Mouse (Mus musculus) spleen, postnatal 10 days (tissue): ENCODE results near the gene Lrrc36.
A peak's percentile ranks its signal among the peaks of the same experiment; 100 is the strongest.

Source experiments
- DNase-seq, 2 experiments: peaks; one replicate each; pipeline ENCODE4 v3.0.0; 2021 to 2022; ENCODE audit warnings: low spot score in 2 of 2

Lrrc36 gene

DNA sequence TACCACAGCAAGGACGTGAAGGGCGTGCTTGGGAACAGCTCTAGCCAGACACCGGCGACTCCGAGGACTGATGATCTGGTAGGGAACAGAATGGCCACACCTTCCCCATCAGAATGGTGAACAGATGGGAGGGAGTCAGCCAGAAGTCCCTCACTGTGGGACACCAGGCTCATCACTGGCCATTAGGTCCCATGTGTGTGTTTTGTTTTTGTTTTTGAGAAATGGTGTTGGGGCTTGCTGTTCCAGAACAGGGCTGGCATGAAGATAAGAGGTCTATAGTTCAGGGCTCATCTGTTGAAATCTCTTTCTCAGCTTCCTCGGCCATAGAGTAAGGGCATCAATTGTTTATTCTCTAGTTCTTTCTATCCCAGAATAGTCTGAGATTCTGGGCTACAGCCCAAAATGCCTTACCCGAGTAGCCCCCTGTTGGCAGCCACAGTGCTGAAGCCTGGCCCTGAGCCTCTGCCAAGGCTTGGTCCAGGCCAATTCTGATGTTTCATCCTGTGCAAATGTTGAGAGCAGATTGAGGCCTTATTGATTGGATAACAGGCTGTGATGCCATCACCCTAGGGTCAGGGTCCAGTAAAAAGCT, 53.4 kb downstream of the Lrrc36 start:
- DNase-seq: no peak

DNA sequence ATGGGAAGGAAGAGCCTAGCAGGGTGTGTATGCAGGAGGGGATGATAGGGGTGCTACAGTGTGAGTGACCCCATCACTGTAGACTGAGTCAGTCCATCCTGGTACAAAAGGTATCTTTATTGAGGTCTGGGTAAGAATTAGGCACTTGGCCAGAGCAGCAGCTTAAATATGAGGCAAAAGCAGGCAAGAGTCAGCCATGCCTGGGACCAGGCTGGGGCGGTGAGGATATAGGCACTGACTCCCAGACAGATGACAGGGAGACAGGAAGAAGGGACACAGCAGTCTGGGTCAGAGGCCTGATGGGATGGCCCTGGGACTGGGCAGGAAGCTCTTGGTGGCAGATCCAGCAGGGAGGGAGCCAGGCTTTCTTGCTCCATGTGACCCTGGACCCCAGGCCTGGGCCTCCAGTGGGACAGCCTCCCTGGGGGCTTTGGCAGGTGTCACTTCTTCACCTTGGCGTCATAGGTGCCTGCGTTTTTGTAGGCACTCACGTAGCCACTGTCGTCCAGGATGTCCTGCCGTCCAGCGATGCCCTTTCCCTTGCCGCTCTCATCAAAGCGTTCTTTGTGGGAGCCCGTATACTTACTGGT, 54.1 kb downstream of the Lrrc36 start:
- no peak for DNase-seq

DNA sequence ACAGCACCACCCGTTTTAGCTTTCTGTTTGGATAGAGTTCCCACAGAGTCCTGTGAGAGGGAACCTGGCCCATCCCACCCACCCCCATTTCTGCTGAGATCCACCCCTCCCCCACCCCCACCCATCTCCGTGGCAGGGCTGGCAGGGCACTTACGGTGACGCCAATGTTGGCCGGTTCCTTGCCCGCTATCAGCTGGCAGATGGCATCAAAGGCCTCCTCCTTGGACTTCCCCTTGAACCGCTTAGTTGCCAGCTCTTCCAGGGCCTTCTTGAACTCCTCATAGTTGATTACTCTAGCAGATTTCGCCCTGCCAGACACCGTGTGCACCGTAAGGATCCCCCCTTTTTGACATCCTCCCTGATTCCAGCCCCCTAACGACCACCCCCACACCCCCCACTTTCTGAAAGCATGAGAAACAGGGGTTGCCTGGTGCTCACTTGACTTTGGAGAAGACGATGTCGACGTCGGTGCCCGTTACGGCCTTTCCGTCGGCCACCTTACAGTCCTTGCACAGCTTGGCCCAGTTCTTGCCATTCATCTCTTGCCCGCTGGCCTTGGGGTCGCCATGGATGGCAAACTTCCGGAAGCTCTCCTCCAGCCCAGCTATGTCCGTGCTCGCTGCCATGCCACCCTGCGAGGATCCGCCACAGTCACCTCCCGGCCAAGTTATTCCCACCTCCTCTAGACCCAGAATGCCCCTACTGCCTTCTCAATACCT, 54.8 kb downstream of the Lrrc36 start:
- no peak for DNase-seq

DNA sequence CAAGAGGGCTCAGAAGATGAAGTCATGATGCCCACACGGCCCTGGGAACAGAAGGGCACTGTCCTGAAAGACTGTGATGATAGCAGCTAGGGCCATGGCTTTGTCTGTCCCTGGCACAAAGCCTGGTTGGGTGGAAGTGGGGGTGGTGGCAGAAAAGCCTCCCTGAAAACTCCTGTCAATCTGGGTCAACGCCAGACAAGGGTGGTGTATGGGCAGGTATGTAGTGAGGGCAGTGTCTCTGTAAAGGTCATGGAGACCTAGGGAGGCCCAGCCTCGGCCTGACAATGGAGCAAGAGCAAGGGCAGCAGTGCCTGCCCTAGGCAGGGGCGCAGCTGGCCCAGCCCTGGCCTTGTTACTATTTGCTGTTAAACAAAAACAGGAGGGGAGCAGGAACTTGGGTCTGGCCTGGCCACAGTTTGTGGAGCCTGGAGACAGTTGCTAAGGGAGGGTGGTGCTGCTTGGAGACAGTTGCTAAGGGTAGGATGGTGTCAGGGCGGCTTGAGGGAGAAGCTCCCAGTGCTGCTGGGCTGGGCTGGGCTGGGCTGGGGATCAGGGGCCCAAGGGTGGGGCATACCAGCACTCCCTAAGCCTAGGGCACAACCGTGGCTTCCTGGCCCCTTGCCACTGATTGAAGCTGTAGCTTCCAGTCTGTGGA, 55.8 kb downstream of the Lrrc36 start:
- no peak for DNase-seq

DNA sequence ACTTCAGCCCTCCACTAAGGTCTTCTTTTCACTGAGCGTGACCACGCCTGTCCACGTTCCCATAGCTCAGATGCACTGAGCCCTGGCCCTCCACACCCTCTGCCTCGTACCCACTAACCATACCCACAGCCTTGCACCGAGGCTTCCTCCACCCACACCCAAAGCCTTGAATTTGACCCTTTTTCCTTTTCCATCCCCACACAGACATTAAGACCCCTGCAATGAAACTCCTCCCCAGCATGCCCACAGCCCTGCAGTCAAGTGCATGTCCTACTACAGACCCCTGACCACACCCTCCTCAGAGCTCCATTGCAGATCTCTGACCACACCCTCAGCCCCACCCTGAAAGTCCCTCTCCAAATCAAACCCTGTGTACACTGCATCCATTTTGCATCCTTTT, 56.4 kb downstream of the Lrrc36 start:
- no peak for DNase-seq

DNA sequence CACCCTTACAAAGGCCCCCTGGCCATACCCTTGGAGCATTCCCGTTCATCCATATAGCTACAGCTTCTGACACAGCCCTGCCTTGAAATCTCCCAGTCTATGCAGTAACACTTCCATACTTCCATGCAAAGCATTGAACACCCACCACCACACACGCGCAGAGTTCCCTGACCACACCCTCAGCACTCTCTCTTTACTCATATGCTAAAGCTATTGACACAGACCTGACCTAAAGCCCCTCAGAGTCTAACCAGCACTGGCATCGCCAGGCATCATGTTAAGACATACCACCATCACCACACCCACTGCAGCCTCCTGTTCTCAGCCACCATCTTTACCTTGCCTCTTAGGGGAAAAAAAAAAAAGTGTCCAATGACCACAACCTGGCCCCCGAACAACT, 56.9 kb downstream of the Lrrc36 start:
- DNase-seq: no peak

DNA sequence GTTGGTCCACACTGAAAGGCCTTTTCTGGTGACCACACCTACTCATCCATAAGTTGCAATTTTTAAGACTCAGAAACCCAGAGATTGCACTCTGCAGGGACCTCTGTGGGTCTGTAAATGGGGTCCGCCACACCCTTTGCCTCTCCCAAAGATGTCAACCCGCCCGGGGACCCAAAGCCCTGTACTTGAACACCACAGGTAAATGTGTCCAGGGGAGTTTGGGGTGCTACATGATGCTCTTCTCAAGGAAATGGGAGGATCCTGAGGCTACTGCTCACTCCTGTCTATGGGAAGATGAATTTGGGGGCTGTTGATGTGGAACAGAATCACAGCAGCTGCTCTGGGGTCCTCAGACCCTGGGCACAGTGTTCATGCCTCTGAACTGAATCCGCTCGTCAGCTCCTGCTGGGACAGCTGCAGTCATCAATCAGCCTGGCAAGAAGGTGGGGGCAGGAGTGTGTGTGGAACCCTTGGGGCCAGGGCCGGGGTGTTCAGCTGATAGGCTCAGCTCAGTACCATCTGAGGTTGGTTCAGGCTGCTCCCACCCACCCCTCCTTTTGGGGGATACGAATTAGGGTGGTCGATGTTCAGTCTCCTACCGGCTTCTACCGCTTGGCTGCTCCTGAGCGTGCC, 57.4 kb downstream of the Lrrc36 start:
- no peak for DNase-seq

DNA sequence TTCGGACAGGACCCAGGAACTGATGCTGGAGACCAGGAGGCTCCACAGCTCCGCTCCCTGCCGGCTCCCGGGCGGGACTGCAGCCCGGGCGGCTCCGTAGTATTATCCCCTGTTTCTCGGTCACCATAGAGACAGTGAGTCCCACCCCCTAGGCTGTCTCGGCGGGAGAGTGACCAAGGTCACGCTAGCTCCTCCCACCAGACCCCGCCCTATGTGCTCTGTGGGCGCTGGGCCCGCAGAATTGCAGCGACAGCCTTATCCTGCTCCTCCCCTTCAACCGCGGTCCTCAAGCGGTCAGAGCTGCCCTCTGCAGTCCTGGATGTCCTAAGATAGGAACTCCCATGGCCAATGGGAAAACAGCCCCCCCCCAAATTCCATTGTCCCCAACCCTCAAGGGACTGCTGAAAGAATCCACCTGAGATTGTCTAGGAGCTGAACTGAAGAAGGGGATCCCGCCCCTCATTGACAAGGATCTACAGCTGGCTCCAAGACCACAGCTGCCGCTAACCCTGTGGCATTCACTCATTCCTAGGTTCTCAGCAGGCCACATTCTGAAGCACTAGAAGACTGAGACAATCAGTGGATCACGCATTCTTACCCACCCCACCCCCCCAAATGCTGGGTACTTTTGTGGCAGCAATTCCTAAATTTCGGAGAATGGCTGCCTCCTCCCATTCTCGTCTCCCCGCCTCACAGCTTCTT, 58.1 kb downstream of the Lrrc36 start, which contains the start of gene Tppp3:
Gene Tppp3 (minus strand): TSS at position 213 of the 702 bp plus-strand sequence.
- DNase-seq: peak; percentile 61 to 84

DNA sequence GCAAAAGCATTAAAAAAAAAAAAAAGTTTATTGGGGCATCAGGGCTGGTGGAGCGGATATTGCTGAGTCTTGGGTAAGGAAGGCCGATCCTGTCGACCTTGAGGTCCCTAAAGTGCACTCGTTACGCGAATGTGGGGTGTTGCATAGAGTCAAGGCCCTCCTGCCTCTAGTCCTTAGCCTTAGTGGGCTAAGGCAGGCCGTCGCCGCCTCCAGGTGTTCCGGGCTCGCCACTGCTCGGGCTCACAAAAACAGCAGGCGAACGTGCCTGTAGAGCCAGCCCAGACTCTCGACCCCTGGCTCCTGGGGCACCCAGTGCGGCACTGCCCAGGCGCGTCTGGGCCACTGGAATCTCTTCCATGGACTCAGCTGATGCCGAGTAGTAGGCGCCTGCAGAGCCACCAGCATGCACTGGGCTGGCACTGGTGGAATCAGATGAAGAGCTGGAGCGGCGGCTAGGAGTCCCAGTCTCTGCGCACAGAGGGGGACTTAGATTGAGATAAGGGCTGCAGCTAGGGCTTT, 59.1 kb downstream of the Lrrc36 start:
- DNase-seq: no peak

DNA sequence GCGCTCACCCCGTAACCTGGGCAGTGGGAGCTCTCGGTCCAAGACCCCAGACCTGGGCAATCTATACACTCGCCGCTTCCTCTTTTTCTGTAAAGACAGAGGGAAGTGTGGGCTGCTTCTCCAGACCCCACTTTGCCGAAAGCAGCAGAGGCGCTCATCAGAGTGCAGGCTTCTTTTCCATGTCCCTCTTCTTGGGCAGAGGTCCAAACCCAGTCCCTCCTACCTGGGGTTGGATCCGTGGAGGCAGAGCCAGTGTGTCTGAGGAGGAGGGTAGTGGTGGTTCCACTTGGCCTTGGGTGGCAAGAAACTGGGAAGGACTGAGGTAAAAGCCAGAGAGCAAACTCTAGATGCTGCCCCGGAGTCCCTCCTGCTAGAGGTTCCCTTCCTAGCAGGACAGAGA, 59.6 kb downstream of the Lrrc36 start:
- DNase-seq: no peak

DNA sequence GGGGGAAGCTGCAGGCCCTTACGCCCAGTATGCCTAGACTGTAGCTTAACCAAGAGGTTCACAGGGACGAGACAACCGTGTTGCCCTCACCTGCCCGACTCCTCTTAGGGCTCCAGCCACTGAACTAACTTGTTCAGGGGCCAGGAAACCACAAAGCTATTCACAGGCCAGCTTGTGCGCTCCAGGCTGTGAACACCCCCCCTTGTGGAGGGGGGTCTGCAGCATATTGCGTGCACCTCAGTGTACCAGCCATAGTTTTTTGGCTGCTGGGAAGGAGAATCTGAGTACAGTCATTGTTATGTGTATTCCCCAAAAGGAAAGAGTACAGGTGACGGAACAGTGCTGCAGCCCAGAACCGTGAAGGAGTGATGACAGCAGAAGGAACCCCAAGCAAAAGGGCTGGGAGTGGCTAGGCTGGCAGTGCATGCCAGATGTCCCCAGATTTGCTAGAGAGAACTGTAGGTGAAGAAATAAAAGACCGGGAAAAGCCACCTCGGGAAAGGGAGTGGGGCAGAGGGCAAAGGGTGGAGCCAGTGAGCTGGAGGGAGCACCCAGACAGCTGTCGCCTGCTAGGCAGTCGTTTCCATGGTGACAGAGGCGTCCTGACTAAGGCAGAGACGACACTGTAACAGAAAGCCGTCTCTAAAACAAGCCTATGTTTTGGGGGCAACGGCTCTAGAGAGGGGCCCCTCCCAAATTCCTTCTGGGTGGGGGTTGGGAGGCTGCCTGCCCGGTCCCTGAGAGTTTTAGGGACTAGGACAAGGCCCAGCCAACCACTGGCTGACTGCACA, 60.6 kb downstream of the Lrrc36 start:
- DNase-seq: no peak

DNA sequence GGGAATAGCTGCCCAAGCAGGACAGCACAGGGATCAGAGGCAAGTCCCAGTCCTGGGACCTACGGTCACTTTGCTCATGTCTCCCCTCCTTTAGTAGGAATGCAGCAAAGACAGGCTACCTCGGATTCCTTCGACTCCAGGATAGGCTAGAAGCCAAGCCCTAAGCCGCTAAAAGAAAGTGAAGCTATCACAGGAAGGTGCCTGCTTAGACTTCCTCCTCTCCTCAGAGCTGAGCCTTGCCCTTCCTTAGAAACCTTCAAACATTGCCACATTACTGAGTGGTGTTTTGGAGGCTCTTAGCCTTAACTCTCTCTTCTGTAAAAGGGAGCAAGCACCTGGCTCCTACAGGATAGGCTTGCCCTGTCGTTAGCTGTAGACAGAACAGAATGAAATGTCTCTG, 61.3 kb downstream of the Lrrc36 start:
- no peak for DNase-seq

DNA sequence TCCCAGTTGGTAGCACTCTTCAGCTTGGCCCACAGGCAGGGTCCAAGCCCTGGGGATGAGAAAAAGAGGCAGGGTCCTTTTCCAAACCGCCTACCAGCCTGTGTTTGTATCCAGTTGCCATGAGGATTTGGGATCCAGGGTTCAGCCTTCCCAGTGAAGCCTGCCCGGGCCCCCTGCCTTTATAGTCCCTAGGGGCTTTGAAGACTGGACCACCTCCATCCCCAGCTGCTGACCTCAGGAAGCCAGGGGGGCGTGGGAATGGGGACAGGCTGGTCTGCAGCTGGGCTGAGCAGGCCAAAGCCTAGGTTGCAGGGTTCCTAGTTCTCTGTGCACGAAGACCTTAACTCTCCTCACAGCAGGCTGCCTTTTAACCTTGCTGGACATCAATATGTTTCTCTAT, 61.9 kb downstream of the Lrrc36 start:
- no peak for DNase-seq

DNA sequence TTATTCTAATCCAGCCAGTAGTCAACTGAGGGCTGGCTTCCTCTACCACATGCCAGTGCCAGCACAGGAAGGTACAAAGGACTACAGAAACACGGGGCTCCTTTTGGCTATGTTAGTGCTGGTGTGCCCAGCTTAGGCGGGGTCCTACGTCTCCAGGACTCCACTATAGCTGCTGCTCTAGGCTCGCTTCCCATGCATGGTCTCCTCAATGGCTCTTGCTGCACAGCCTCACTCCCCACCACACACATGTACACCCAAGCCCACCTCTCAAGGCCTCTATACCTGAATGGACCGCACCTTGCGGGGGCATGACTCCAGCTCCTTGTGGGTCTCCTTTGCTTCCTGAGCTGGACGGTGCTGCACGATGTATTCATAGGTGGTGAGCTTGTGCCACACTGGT, 62.4 kb downstream of the Lrrc36 start:
- no peak for DNase-seq

DNA sequence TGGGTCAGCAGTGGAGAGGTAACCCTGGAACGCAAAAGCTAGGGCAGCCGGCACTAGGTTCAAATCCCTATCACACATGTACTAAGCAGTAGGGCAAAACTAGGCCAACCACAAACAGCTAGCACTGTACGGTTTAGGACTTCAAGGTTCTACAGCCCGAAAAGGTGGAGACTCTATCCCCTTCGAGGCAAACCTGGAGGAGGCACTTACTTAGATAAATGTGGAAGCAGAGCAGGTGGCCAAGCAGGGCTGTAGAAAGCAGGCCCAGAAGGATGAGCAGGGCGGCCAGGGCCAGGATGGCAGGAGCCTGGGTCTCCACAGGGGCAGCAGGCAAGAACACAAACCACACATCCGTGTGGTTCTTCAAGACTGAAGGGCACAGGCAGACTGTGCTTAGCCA, 62.8 kb downstream of the Lrrc36 start:
- DNase-seq: no peak

DNA sequence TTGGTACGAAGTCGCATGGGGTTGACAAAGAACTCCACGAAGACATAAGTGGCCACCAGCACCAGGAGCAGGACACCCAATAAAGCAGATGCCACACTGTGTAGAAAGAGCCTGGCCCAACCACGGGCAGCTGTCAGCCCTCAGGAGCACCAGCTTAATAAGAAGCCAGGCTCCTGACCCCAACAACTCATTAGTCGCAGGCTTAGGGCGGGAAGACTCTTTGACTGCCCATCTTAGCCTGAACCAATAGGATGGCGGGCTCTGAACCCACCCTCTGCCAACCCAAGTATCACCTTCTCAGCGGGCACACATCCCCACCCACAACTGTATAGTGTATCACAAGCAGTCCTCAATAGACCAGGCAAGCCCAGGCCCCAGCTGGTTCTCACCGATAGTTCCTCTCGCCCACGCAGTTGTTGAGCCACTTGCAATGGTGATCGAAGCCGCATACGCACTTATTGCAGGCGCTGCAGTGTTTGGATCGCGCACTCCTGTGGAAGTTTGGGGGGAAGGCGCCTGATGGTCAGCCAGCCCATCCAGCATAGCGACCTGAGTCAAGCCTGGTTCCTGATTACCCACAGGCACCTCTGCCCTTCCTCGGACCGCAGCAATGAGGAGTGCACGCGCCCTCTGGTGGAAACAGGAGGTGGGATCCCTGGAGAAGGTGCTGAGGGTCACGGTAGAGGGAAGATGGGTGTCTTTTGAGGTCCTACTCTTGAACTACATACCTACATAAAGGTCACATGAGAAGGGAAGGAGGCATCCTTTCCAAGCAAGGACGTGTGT, 63.5 kb downstream of the Lrrc36 start:
- DNase-seq: peak in 1 of 2 experiments; percentile 74

DNA sequence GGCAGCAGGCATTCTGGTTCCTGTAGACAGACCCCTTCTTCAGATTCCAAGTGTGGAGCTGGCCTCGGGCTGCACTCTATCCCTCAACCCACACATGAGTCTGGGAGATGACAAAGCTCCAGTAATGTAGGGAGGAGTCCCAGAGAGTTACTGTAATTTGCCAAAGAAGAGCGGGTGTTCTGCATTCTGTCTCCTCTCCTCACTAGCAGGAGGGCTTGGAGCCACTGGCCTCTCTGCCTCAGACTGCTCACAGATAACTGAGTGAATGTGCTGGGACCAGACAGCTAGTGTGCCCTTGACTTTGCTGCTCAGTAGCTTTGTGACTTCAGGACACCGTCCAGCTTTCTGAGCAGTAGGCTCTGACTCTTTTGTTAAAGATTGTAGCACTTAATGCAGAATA, 64.4 kb downstream of the Lrrc36 start:
- DNase-seq: no peak

DNA sequence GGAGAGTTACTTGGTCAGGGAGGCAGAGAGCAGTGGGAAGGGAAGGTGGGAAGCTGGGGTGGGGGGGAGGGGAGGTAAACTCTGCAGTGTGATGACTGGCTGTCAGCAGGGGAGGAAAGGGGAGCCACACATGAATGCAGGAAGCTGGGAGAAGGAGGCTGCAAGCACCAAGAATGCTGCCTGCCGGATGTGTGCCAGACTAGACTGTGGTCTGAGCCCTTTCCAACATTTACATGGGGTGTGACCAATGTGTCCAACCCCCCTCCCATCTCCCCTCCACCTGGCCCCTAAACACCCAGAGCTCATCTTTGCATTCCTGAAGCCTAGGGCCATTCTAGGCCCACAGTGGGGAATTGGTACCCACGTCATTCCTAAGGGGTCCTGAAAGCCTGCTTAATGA, 67.6 kb downstream of the Lrrc36 start:
- no peak for DNase-seq

DNA sequence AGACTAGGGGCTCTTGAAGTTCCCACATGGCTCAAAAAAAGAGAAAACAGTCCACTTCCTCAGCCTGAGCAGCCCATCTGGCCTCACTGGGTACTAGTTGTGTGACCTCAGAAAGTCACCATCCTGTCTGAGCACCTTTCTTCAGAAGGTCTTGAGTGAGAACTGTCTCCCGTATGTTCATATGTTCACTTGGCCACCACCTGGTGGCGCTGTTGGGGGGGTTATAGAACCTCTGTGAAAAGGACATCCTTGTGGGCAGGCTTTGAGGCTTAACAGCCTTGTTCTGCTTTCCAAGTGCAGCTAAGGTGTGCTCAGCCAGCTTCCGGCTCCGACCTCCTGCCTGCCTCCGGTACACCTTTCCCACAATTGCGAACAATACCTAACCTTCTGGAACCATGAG, 68.1 kb downstream of the Lrrc36 start:
- peak in 1 of 2 experiments; percentile 73 for DNase-seq

DNA sequence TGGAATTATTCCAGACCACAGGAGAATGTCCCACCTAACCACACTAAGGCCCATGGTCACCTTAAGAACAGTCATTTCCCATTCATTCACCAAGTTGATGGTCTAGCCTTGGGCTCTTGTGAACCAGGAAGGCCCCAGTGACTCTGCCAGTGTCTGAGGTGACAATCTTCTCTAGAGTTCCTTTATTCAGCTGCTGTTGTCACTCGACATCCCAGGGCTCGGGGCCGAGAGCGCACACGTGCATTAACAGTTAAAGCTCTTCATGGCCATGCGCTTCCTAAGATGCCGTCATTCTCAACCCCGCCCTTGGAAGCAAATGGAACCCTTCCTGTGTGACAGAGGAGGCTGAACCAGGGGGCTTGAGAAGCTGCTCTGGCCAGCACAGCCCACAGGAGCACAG, 68.8 kb downstream of the Lrrc36 start:
- DNase-seq: no peak
